8 mouse cellular contexts compared by ENCODE assay signal in the genomic region with DNA sequence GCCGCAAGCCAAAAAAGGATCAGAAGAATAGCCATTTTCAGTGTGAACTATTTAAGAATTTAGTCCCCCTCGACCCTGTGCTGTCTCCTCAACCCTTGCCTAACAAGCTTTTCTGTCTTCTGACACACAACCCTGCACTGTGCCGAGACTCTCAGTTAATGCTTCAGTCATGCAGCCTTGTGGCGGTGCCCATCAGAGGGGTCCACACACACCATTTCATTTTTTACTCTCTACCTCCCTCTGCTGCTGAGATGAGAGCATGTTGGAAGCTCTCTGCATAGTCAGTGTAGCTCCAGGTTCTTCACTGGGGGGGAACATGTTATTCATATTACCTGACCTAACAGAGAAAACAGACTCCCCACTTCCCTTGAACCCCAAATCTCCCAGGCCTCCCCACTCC. TPM values are rescaled to one million over a fixed set of nuclear protein-coding genes. Genes with fewer than 3 reads are reported as not detected.
A peak's percentile ranks its signal among the peaks of the same experiment; 100 is the strongest.
DNase-seq lines count a peak whose midpoint lies in the region; ATAC-seq lines count a peak whose summit lies in the region.
"Had no signal": no experiment of that assay in that cellular context is flagged by ENCODE, and none has a peak within 500 bp of the region (broad histone marks: within the 10 kb centered on the region; RNA-seq: fewer than 3 reads in every experiment).

No protein-coding gene starts in this region.

- H3K9me3 ChIP-seq in midbrain, embryonic 15.5 days: no peaks in the 10 kb centered on the region
- H3K9me3 ChIP-seq: embryonic facial prominence, embryonic 15.5 days had no signal

- DNase-seq in layer of hippocampus, adult 11-12 months (ENCODE audit: low spot score): peak; percentile 55
- DNase-seq in layer of hippocampus, adult 9-10 months (ENCODE audit: low spot score): no peak
- peak; percentile 42 for DNase-seq in R1 (ENCODE audit: low read depth, low spot score)
- DNase-seq in forelimb bud, embryonic 11.5 days (ENCODE audit: low read depth, low spot score): peak; percentile 37
- DNase-seq in frontal cortex, postnatal 36 days (ENCODE audit: low spot score in 2 of 2): no peak
- DNase-seq in gastrocnemius, postnatal 4 days (ENCODE audit: low spot score in 2 of 2): no peak

- H3K9ac ChIP-seq in midbrain, embryonic 15.5 days: no peak overlapping the region
- H3K9ac ChIP-seq: embryonic facial prominence, embryonic 15.5 days had no signal

- no peak overlapping the region for H3K4me3 ChIP-seq in midbrain, embryonic 15.5 days
- H3K4me3 ChIP-seq: embryonic facial prominence, embryonic 15.5 days had no signal

- 0 out of 2 replicates have a peak, but pooled peaks cover 3% of the 10 kb centered on the region for H3K27me3 ChIP-seq in midbrain, embryonic 15.5 days (replicated peaks)
- H3K27me3 ChIP-seq: embryonic facial prominence, embryonic 15.5 days had no signal

- WGBS in midbrain, embryonic 15.5 days: 54% methylated on average over 4 of the region's 4 CpGs

- H3K4me2 ChIP-seq in midbrain, embryonic 15.5 days: no peak overlapping the region
- H3K4me2 ChIP-seq: embryonic facial prominence, embryonic 15.5 days had no signal

- ATAC-seq in midbrain, embryonic 15.5 days (replicated peaks): peak; percentile 45; the same call in 1 of the 2 replicates

- no peak overlapping the region for H3K27ac ChIP-seq in midbrain, embryonic 15.5 days
- H3K27ac ChIP-seq: embryonic facial prominence, embryonic 15.5 days had no signal

- H3K36me3 ChIP-seq in midbrain, embryonic 15.5 days (replicated peaks): no peaks in the 10 kb centered on the region
- H3K36me3 ChIP-seq: embryonic facial prominence, embryonic 15.5 days had no signal

- peaks cover 32% of the 10 kb centered on the region for H3K4me1 ChIP-seq in midbrain, embryonic 15.5 days

RNA-seq across cellular contexts. Expression of a gene that starts 27.8 kb away (rescaled TPM):
- 13.2 and 13.6 TPM in 2 replicates for polyA plus RNA-seq in midbrain, embryonic 15.5 days (2015; fragmentation: Nextera tagmentation; extraction: Ambion mirVana)
- total RNA-seq in gastrocnemius, postnatal 4 days (2021): 10 to 100 TPM; 20.8 to 21.4 TPM

Comparison
In these comparisons a context has a peak if more than half of its experiments do, and no peak if none do; other contexts are left out.
1. DNase-seq: peak in layer of hippocampus, adult 11-12 months (single experiment), R1 (single experiment) and forelimb bud, embryonic 11.5 days (single experiment); none in layer of hippocampus, adult 9-10 months (single experiment), frontal cortex, postnatal 36 days (0 of 2) and gastrocnemius, postnatal 4 days (0 of 2).